Mouse (Mus musculus): ENCODE measurements at regions not wholly inside any gene's neighbourhood (a gene's known extent, or its start where the extent isn't known, plus 50 kb on each side); places are given as distances from the start of the nearest gene placed in this dataset.
"Not testable (repeated sequence)": the region's sequence is repeated elsewhere in the genome, so short reads cannot be mapped to it uniquely, and the experiment has no call there.

- no peak for DNase-seq (ENCODE audit: low spot score in 2 of 2)
Observed at GRCm38 (mm10) chr14:9492228-9492627, 826.2 kb upstream of the 4930452B06Rik start.

- no peak for DNase-seq (ENCODE audit: low spot score in 2 of 2)
Observed at GRCm38 (mm10) chr14:9488585-9488984, 822.5 kb upstream of the 4930452B06Rik start.

GRCm38 (mm10) chr14:9478981-9479380 is 812.9 kb upstream of the 4930452B06Rik start:
- no peak for DNase-seq (ENCODE audit: low spot score in 2 of 2)

GRCm38 (mm10) chr14:9475169-9475568 is 809.1 kb upstream of the 4930452B06Rik start:
- DNase-seq (ENCODE audit: low spot score in 2 of 2), result no peak

GRCm38 (mm10) chr14:9469686-9470085 is 803.6 kb upstream of the 4930452B06Rik start:
- no peak for DNase-seq (ENCODE audit: low spot score in 2 of 2)

GRCm38 (mm10) chr14:9468654-9469053 is 802.6 kb upstream of the 4930452B06Rik start:
- DNase-seq (ENCODE audit: low spot score in 2 of 2), result no peak

- no peak for DNase-seq (ENCODE audit: low spot score in 2 of 2)
Observed at GRCm38 (mm10) chr14:9467690-9468458, 801.8 kb upstream of the 4930452B06Rik start.

- DNase-seq (ENCODE audit: low spot score in 2 of 2), result no peak
Observed at GRCm38 (mm10) chr14:9460006-9460405, 794.0 kb upstream of the 4930452B06Rik start.

GRCm38 (mm10) chr14:9458856-9459255 is 792.8 kb upstream of the 4930452B06Rik start:
- DNase-seq (ENCODE audit: low spot score in 2 of 2), result no peak

GRCm38 (mm10) chr14:9457801-9458495 is 791.9 kb upstream of the 4930452B06Rik start:
- no peak for DNase-seq (ENCODE audit: low spot score in 2 of 2)

- no peak for DNase-seq (ENCODE audit: low spot score in 2 of 2)
Observed at GRCm38 (mm10) chr14:9455986-9456385, 789.9 kb upstream of the 4930452B06Rik start.

GRCm38 (mm10) chr14:9449942-9450341 is 783.9 kb upstream of the 4930452B06Rik start:
- no peak for DNase-seq (ENCODE audit: low spot score in 2 of 2)

GRCm38 (mm10) chr14:9437896-9438295 is 771.9 kb upstream of the 4930452B06Rik start:
- DNase-seq (ENCODE audit: low spot score in 2 of 2), result no peak

- DNase-seq (ENCODE audit: low spot score in 2 of 2), result no peak
Observed at GRCm38 (mm10) chr14:9435136-9435535, 769.1 kb upstream of the 4930452B06Rik start.

GRCm38 (mm10) chr14:9433081-9433590 is 767.1 kb upstream of the 4930452B06Rik start:
- no peak for DNase-seq (ENCODE audit: low spot score in 2 of 2)

- no peak for DNase-seq (ENCODE audit: low spot score in 2 of 2)
Observed at GRCm38 (mm10) chr14:9431798-9432197, 765.8 kb upstream of the 4930452B06Rik start.

- no peak for DNase-seq (ENCODE audit: low spot score in 2 of 2)
Observed at GRCm38 (mm10) chr14:9411822-9412403, 745.9 kb upstream of the 4930452B06Rik start.

GRCm38 (mm10) chr14:9403688-9404087 is 737.6 kb upstream of the 4930452B06Rik start:
- DNase-seq (ENCODE audit: low spot score in 2 of 2), result no peak

- DNase-seq (ENCODE audit: low spot score in 2 of 2), result no peak
Observed at GRCm38 (mm10) chr14:9400861-9401260, 734.8 kb upstream of the 4930452B06Rik start.

- peak in 1 of 2 experiments; percentile 28 for DNase-seq (ENCODE audit: low spot score in 2 of 2)
Observed at GRCm38 (mm10) chr14:9393271-9393771, 727.3 kb upstream of the 4930452B06Rik start.

GRCm38 (mm10) chr14:9389878-9390536 is 724.0 kb upstream of the 4930452B06Rik start:
- DNase-seq (ENCODE audit: low spot score in 2 of 2), result not testable (repeated sequence)

GRCm38 (mm10) chr14:9389180-9389579 is 723.1 kb upstream of the 4930452B06Rik start:
- no peak for DNase-seq (ENCODE audit: low spot score in 2 of 2)

All from thymus, postnatal 10 days (tissue).